Comparison of ENCODE assay signal across 18 mouse cellular contexts in the genomic region with DNA sequence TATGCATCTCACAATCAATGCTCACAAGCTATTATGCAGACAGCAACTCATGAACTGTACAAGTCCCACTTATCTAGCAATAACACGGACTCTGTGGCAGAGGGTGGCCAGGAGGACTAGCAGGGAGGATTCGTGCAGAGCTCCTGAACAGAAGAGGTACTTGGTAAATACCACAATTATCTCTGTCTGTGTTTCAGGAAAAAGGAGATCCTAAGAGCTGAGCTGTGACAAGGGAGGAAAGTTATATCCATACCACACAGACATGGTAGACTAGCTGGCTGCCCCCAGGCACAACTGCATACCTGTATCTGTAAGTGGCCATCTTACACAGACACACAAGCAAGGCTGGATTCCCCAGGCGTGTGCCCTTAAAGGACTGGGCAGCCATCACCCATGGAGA.
"Had no signal": no experiment of that assay in that cellular context is flagged by ENCODE, and none has a peak within 500 bp of the region (broad histone marks: within the 10 kb centered on the region; RNA-seq: fewer than 3 reads in every experiment).

No protein-coding gene starts in this region.

- DNase-seq: lung, adult 18-20 months; lung, embryonic 14.5 days; lung, postnatal 10 days; lung, postnatal 4 days; midbrain, embryonic 14.5 days; retina, postnatal 1 day; right cerebral cortex, adult 18-20 months; right cerebral cortex, postnatal 25 days; right cerebral cortex, postnatal 4 days; spleen, adult 18-20 months; thymus, adult 18-20 months; thymus, postnatal 14 days; thymus, postnatal 36 days had no signal

- H3K27ac ChIP-seq: midbrain, embryonic 10.5 days; midbrain, embryonic 12.5 days; neural tube, embryonic 12.5 days had no signal

- H3K4me3 ChIP-seq: midbrain, embryonic 10.5 days; midbrain, embryonic 12.5 days; myocyte; neural tube, embryonic 12.5 days had no signal

- H3K27me3 ChIP-seq: neural tube, embryonic 12.5 days had no signal

- H3K4me2 ChIP-seq: lung, embryonic 14.5 days; midbrain, embryonic 12.5 days; neural tube, embryonic 12.5 days had no signal

- H3K36me3 ChIP-seq: midbrain, embryonic 10.5 days; midbrain, embryonic 12.5 days; neural tube, embryonic 12.5 days had no signal

- H3K9ac ChIP-seq: lung, embryonic 14.5 days; midbrain, embryonic 12.5 days; neural tube, embryonic 12.5 days had no signal

- H3K9me3 ChIP-seq: midbrain, embryonic 10.5 days; midbrain, embryonic 12.5 days; neural tube, embryonic 12.5 days had no signal

- ATAC-seq: midbrain, embryonic 16.5 days had no signal
